Mouse (Mus musculus): ENCODE measurements around the gene 2210016L21Rik.

Gene 2210016L21Rik

GRCm38 (mm10) chr5:114980122-114980748, 38.3 kb downstream of the 2210016L21Rik start:
- peak; percentile 22 for DNase-seq

GRCm38 (mm10) chr5:114982001-114982400, 40.0 kb downstream of the 2210016L21Rik start:
- DNase-seq = no peak

- DNase-seq = no peak
Observed at GRCm38 (mm10) chr5:114985074-114985473, 43.1 kb downstream of the 2210016L21Rik start.

- no peak for DNase-seq
Observed at GRCm38 (mm10) chr5:114996447-114996846, 54.5 kb downstream of the 2210016L21Rik start.

GRCm38 (mm10) chr5:114997327-114997726, 55.4 kb downstream of the 2210016L21Rik start:
- DNase-seq = no peak

Data from embryo, embryonic 11 days (tissue).